Mouse (Mus musculus) midbrain, embryonic 11.5 days (tissue): Measurements from ENCODE around the gene Mmd. TPM values are rescaled to one million over a fixed set of nuclear protein-coding genes. Genes with fewer than 3 reads are reported as not detected.
A peak's percentile ranks its signal among the peaks of the same experiment; 100 is the strongest.

Source experiments
- ATAC-seq: fragments of 200-750 bp; cut with Nextera tagmentation; 2 replicates; pipeline ENCODE4 v1.8.0; 2017; ENCODE audit warnings: moderate TSS enrichment, moderate library complexity; ENCODE audit not compliant: low FRiP score
- DNase-seq: peaks from one replicate; pipeline ENCODE4 v3.0.0; 2015; ENCODE audit warnings: low spot score; ENCODE audit errors: missing footprints
- H3K27ac ChIP-seq: fragments of 300-500 bp; sonication (generic); 2 replicates; pipeline ENCODE4 v1.5.1; 2014; ENCODE audit warnings: low read depth, low read length
- H3K27me3 ChIP-seq: fragments of 300-500 bp; sonication (generic); 2 replicates; pipeline ENCODE4 v1.6.1; 2014; ENCODE audit warnings: mild to moderate bottlenecking, low read length, moderate library complexity, mixed read lengths; ENCODE audit not compliant: control insufficient read depth, insufficient read depth
- H3K36me3 ChIP-seq: fragments of 300-500 bp; sonication (generic); 2 replicates; pipeline ENCODE4 v1.6.1; 2014; ENCODE audit warnings: mild to moderate bottlenecking, low read length, moderate library complexity, mixed read lengths; ENCODE audit not compliant: control insufficient read depth, insufficient read depth
- H3K4me1 ChIP-seq: fragments of 300-500 bp; sonication (generic); 2 replicates; pipeline ENCODE4 v1.6.1; 2014; ENCODE audit warnings: low read length; ENCODE audit not compliant: control insufficient read depth, insufficient read depth
- H3K4me2 ChIP-seq: fragments of 300-500 bp; sonication (generic); 2 replicates; pipeline ENCODE4 v1.6.1; 2014; ENCODE audit warnings: mild to moderate bottlenecking, moderate library complexity
- H3K4me3 ChIP-seq: fragments of 300-500 bp; sonication (generic); 2 replicates; pipeline ENCODE4 v1.5.1; 2014; ENCODE audit warnings: low read depth, low read length
- H3K9ac ChIP-seq: fragments of 300-500 bp; sonication (generic); 2 replicates; pipeline ENCODE4 v1.6.1; 2014; ENCODE audit warnings: low read length
- H3K9me3 ChIP-seq: fragments of 300-500 bp; sonication (generic); 2 replicates; pipeline ENCODE4 v1.6.1; 2016; ENCODE audit warnings: low read length; ENCODE audit not compliant: control insufficient read depth
- WGBS: fragments of 180-500 bp; shearing (Covaris S2); extraction: QIAGEN DNeasy Blood & Tissue Kit; methylation state at CpG from one replicate; pipeline ENCODE4 v1.1.7; 2014; 5-methylcytosine and 5-hydroxymethylcytosine counted together
- polyA plus RNA-seq: library from polyadenylated mRNA; unstranded; fragments of >200 nt; fragmentation: Nextera tagmentation; extraction: Ambion mirVana; gene quantifications from 2 replicates; pipeline ENCODE4 v1.2.1, GENCODE M21; 2014

Gene Mmd
- polyA plus RNA-seq = 48.1 and 51.9 TPM in 2 replicates

GRCm38 (mm10) chr11:90249025-90249650 lies at the start of gene Mmd:
TSS of gene Mmd (plus strand) at chr11:90249456.
- no peaks in the 10 kb centered on the region for H3K27me3 ChIP-seq
- peaks cover 7% of the 10 kb centered on the region for H3K4me1 ChIP-seq
- peak within 1 kb of the TSS; percentile 52 for H3K27ac ChIP-seq
- no peaks in the 10 kb centered on the region for H3K9me3 ChIP-seq
- WGBS = under 1% methylated on average over 50 of the region's 51 CpGs
- H3K4me2 ChIP-seq = peak within 1 kb of the TSS; percentile 57
- H3K9ac ChIP-seq = peak within 1 kb of the TSS; percentile 82
- no peaks in the 10 kb centered on the region for H3K36me3 ChIP-seq
- ATAC-seq (peak; percentile 99), DNase-seq (peak; percentile 100)
- H3K4me3 ChIP-seq = peak within 1 kb of the TSS; percentile 68

GRCm38 (mm10) chr11:90200826-90201225 lies 48.4 kb upstream of the Mmd start:
- H3K27ac ChIP-seq = no peak overlapping the region
- DNase-seq = no peak
- H3K4me2 ChIP-seq = no peak overlapping the region
- no peak for ATAC-seq
- no peak overlapping the region for H3K9ac ChIP-seq
- H3K4me1 ChIP-seq = peaks cover 3% of the 10 kb centered on the region; the same call in 1 of the 2 replicates
- no peaks in the 10 kb centered on the region for H3K27me3 ChIP-seq
- H3K36me3 ChIP-seq = no peaks in the 10 kb centered on the region
- WGBS = 84% methylated on average over 2 of the region's 2 CpGs
- H3K9me3 ChIP-seq = no peaks in the 10 kb centered on the region
- H3K4me3 ChIP-seq = no peak overlapping the region

- H3K36me3 ChIP-seq = no peaks in the 10 kb centered on the region
- ATAC-seq (no peak), DNase-seq (no peak)
- H3K4me2 ChIP-seq = no peak overlapping the region
- H3K27ac ChIP-seq = no peak overlapping the region
- no peak overlapping the region for H3K9ac ChIP-seq
- WGBS = 50% methylated on average over 7 of the region's 7 CpGs
- H3K9me3 ChIP-seq = no peaks in the 10 kb centered on the region
- no peaks in the 10 kb centered on the region for H3K4me1 ChIP-seq
- no peak overlapping the region for H3K4me3 ChIP-seq
- no peaks in the 10 kb centered on the region for H3K27me3 ChIP-seq
These were observed 35.0 kb upstream of the Mmd start for GRCm38 (mm10) chr11:90214246-90214645.

- H3K27me3 ChIP-seq = no peaks in the 10 kb centered on the region
- WGBS = 79% methylated on average over 6 of the region's 6 CpGs
- H3K4me3 ChIP-seq = no peak overlapping the region
- no peaks in the 10 kb centered on the region for H3K4me1 ChIP-seq
- H3K36me3 ChIP-seq = no peaks in the 10 kb centered on the region
- no peak overlapping the region for H3K9ac ChIP-seq
- no peak overlapping the region for H3K4me2 ChIP-seq
- no peak for DNase-seq
- no peak for ATAC-seq
- H3K9me3 ChIP-seq = no peaks in the 10 kb centered on the region
- no peak overlapping the region for H3K27ac ChIP-seq
These were observed 29.1 kb upstream of the Mmd start for GRCm38 (mm10) chr11:90220022-90220645.

- DNase-seq (no peak), ATAC-seq (no peak)
- Histone ChIP-seq H3K36me3 (no peaks in the 10 kb centered on the region), H3K9ac (no peak overlapping the region), H3K27ac (no peak overlapping the region), H3K27me3 (no peaks in the 10 kb centered on the region), H3K4me1 (no peaks in the 10 kb centered on the region), H3K4me3 (no peak overlapping the region), H3K4me2 (no peak overlapping the region), H3K9me3 (no peaks in the 10 kb centered on the region)
- WGBS = 45% methylated on average over 2 of the region's 2 CpGs
These were observed 28.5 kb upstream of the Mmd start for GRCm38 (mm10) chr11:90220750-90221149.

- no peak overlapping the region for H3K27ac ChIP-seq
- WGBS = 79% methylated on average over 11 of the region's 11 CpGs
- no peak overlapping the region for H3K4me3 ChIP-seq
- H3K9ac ChIP-seq = no peak overlapping the region
- ATAC-seq = no peak
- no peaks in the 10 kb centered on the region for H3K36me3 ChIP-seq
- H3K27me3 ChIP-seq = no peaks in the 10 kb centered on the region
- DNase-seq = no peak
- H3K4me2 ChIP-seq = no peak overlapping the region
- no peaks in the 10 kb centered on the region for H3K9me3 ChIP-seq
- H3K4me1 ChIP-seq = no peaks in the 10 kb centered on the region; the same call in 1 of the 2 replicates
These were observed 24.3 kb upstream of the Mmd start for GRCm38 (mm10) chr11:90224914-90225470.

GRCm38 (mm10) chr11:90227000-90227922 lies 22.0 kb upstream of the Mmd start:
- H3K4me1 ChIP-seq = no peaks in the 10 kb centered on the region; the same call in 1 of the 2 replicates
- no peak overlapping the region for H3K27ac ChIP-seq
- no peak overlapping the region for H3K4me2 ChIP-seq
- ATAC-seq = no peak
- no peak overlapping the region for H3K9ac ChIP-seq
- no peaks in the 10 kb centered on the region for H3K36me3 ChIP-seq
- H3K4me3 ChIP-seq = no peak overlapping the region
- no peaks in the 10 kb centered on the region for H3K27me3 ChIP-seq
- WGBS = 67% methylated on average over 12 of the region's 12 CpGs
- no peak for DNase-seq
- no peaks in the 10 kb centered on the region for H3K9me3 ChIP-seq

GRCm38 (mm10) chr11:90228251-90228949 lies 20.9 kb upstream of the Mmd start:
- WGBS = 87% methylated on average over 9 of the region's 9 CpGs
- no peak overlapping the region for H3K4me3 ChIP-seq
- H3K27ac ChIP-seq = no peak overlapping the region
- no peaks in the 10 kb centered on the region for H3K9me3 ChIP-seq
- H3K36me3 ChIP-seq = no peaks in the 10 kb centered on the region
- no peaks in the 10 kb centered on the region for H3K27me3 ChIP-seq
- H3K4me1 ChIP-seq = no peaks in the 10 kb centered on the region; the same call in 1 of the 2 replicates
- no peak for DNase-seq
- ATAC-seq = no peak
- no peak overlapping the region for H3K4me2 ChIP-seq
- no peak overlapping the region for H3K9ac ChIP-seq
